Mouse (Mus musculus) ES-E14 (cell line): ENCODE results near the gene Zfp128. TPM values are rescaled to one million over a fixed set of nuclear protein-coding genes. Genes with fewer than 3 reads are reported as not detected.

Experiments used
- DNase-seq: peaks from one replicate; pipeline ENCODE4 v3.0.0-alpha.2; 2013; ENCODE audit warnings: low read depth, low spot score
- H3K27ac ChIP-seq: 2 replicates; pipeline ENCODE4 v1.5.1; 2012; ENCODE audit warnings: low read depth, mild to moderate bottlenecking, low read length, moderate library complexity, mixed read lengths; ENCODE audit not compliant: poor library complexity, insufficient read depth, severe bottlenecking
- H3K36me3 ChIP-seq: 2 replicates; pipeline ENCODE4 v1.6.1; 2012; ENCODE audit warnings: mild to moderate bottlenecking, low read length, moderate library complexity, mixed read lengths; ENCODE audit not compliant: control insufficient read depth, poor library complexity, insufficient read depth, severe bottlenecking
- H3K4me1 ChIP-seq, 2 experiments: fragments of 150-350 bp in 1 of 2; sonication (generic) in 1 of 2; 2 replicates each; pipeline ENCODE4 v1.6.1; 2012; ENCODE audit warnings: low read length in 2 of 2, mild to moderate bottlenecking in 1 of 2, mixed read lengths in 1 of 2; ENCODE audit not compliant: control insufficient read depth in 2 of 2, insufficient read depth in 2 of 2, poor library complexity in 1 of 2
- H3K4me3 ChIP-seq, 2 experiments: fragments of 150-350 bp in 1 of 2; sonication (generic) in 1 of 2; 2 replicates each; pipeline ENCODE4 v1.5.1; 2012; ENCODE audit warnings: low read length in 2 of 2, low read depth in 1 of 2, mild to moderate bottlenecking in 1 of 2, mixed read lengths in 1 of 2; ENCODE audit not compliant: insufficient read depth in 1 of 2, poor library complexity in 1 of 2, severe bottlenecking in 1 of 2
- H3K9ac ChIP-seq: 2 replicates; pipeline ENCODE4 v1.6.1; 2012; ENCODE audit warnings: low read depth, mild to moderate bottlenecking, low read length, mixed read lengths; ENCODE audit not compliant: poor library complexity, insufficient read depth, severe bottlenecking
- H3K9me3 ChIP-seq: fragments of 150-350 bp; sonication (generic); 2 replicates; pipeline ENCODE4 v1.6.1; 2012; ENCODE audit warnings: low read depth, mild to moderate bottlenecking, low read length; ENCODE audit not compliant: control insufficient read depth, insufficient read depth
- CHD2 ChIP-seq: IDR thresholded peaks from 2 replicates; pipeline ENCODE4 v1.6.1; 2014; ENCODE audit warnings: mild to moderate bottlenecking, low read depth, low read length, inconsistent platforms
- HCFC1 ChIP-seq: IDR thresholded peaks from 2 replicates; pipeline ENCODE4 v1.6.1; 2012; ENCODE audit warnings: low read length, inconsistent platforms, borderline replicate concordance; ENCODE audit not compliant: insufficient read depth
- MAFK ChIP-seq: IDR thresholded peaks from 2 replicates; pipeline ENCODE4 v1.6.1; 2014; ENCODE audit warnings: mild to moderate bottlenecking, low read depth, low read length, inconsistent platforms; ENCODE audit not compliant: insufficient read depth
- ZC3H11A ChIP-seq: IDR thresholded peaks from 2 replicates; pipeline ENCODE4 v1.6.1; 2012; ENCODE audit warnings: low read depth, mild to moderate bottlenecking, inconsistent platforms, low read length, borderline replicate concordance
- ZNF384 ChIP-seq: IDR thresholded peaks from 2 replicates; pipeline ENCODE4 v1.6.1; 2012; ENCODE audit warnings: low read depth, low read length, inconsistent platforms
- in situ Hi-C, 2 experiments: fragments of 600-800 bp; cut with MboI; formaldehyde crosslinking; loops; one replicate each; pipeline ENCODE4 v1.15.1; 2025; ENCODE audit warnings: low sequenced_read_pairs in 2 of 2, inconsistent platforms in 1 of 2; ENCODE audit not compliant: unreplicated experiment in 2 of 2
- total RNA-seq: library from RNA; depleted of rRNA; stranded (reverse); fragments of 300-350 nt; gene quantifications from 2 replicates; pipeline ENCODE4 v1.2.3, GENCODE M21; 2012

The Zfp128 gene
- total RNA-seq, 1 experiment, result 1.4 TPM

DNA sequence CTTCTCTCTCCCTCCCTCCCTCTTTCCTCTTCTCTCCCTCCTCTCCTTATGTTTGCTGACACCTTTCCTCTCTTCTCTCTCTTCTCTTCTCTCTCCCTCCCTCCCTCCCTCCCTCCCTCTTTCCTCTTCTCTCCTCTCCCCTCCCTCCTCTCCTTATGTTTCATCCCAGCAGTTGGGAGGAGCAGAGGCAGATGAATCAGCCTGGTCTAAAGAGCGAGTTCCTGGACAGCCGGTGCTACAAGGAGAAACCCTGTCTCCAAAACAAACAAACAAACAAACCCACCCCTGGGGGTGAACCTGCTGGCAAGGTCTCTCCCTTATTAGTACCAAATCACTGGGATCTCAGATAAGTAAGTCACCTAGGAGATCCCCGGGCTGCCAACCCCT is 40.3 kb downstream of the Zfp128 start:
- in situ Hi-C loops, result loop anchor here in 1 of 2 experiments (10.0 kb wide), 1 partner anchor 123 kb away; no protein-coding TSS in a partner anchor
- Histone ChIP-seq H3K9me3 (no peaks in the 10 kb centered on the region), H3K36me3 (peaks cover 35% of the 10 kb centered on the region), H3K4me1 (peaks cover 0 to 2% of the 10 kb centered on the region in 2 experiments; a peak in 1 of 4 replicates), H3K9ac (peak overlapping the region; percentile 99), H3K4me3 (peak overlapping the region; percentile 83 to 91), H3K27ac (peak overlapping the region; percentile 94)
- DNase-seq, result no peak
- TF ChIP-seq ZC3H11A (no peak), HCFC1 (no peak), CHD2 (no peak), MAFK (no peak), ZNF384 (no peak)

- H3K4me3 ChIP-seq, result peak within 1 kb of the TSS; percentile 83 to 91
- H3K4me1 ChIP-seq, result peaks cover 0 to 2% of the 10 kb centered on the region in 2 experiments; a peak in 1 of 4 replicates
- peaks cover 38% of the 10 kb centered on the region for H3K36me3 ChIP-seq
- peak; percentile 98 for DNase-seq
- peak within 1 kb of the TSS; percentile 94 for H3K27ac ChIP-seq
- TF ChIP-seq ZC3H11A (no peak), CHD2 (peak; percentile 83), ZNF384 (no peak), MAFK (no peak), HCFC1 (peak; percentile 83)
- H3K9ac ChIP-seq, result peak within 1 kb of the TSS; percentile 99
- H3K9me3 ChIP-seq, result no peaks in the 10 kb centered on the region
- in situ Hi-C loops, result loop anchor here in 1 of 2 experiments (10.0 kb wide), 1 partner anchor 123 kb away; no protein-coding TSS in a partner anchor
Observed at GRCm38 (mm10) chr7:12921705-12922465, 40.9 kb downstream of the Zfp128 start, which contains the start of gene Rps5. Rps5 (plus strand) TSS chr7:12922290.

DNA sequence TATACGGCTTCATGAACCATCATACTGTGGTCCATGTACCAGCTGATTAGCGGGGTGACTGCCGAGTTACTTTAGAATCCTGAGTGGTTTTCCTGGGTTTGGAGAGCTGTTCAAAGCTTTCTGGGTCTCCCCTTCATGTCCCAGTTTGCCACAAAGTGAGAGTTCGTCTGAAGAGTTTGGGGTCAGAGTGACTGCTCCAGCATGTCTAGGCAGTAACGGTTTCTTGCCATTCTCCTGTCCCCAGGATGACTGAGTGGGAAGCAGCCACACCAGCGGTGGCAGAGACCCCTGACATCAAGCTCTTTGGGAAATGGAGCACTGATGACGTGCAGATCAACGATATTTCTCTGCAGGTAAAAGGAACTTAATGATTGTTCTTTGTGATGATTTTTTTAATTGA is 41.8 kb downstream of the Zfp128 start:
- peak overlapping the region; percentile 57 for H3K27ac ChIP-seq
- DNase-seq, result no peak
- H3K36me3 ChIP-seq, result peaks cover 38% of the 10 kb centered on the region
- peaks cover 0 to 2% of the 10 kb centered on the region in 2 experiments; a peak in 1 of 4 replicates for H3K4me1 ChIP-seq
- no peaks in the 10 kb centered on the region for H3K9me3 ChIP-seq
- no peak for TF ChIP-seq CHD2
- no peak for TF ChIP-seq ZC3H11A
- TF ChIP-seq HCFC1, result no peak
- TF ChIP-seq ZNF384, result no peak
- TF ChIP-seq MAFK, result no peak
- in situ Hi-C loops, result loop anchor here in 1 of 2 experiments (10.0 kb wide), 1 partner anchor 122 kb away; no protein-coding TSS in a partner anchor
- H3K4me3 ChIP-seq, result peak overlapping the region; percentile 81 to 91
- peak overlapping the region; percentile 93 for H3K9ac ChIP-seq

GRCm38 (mm10) chr7:12926316-12926715 is 45.3 kb downstream of the Zfp128 start:
- Histone ChIP-seq H3K27ac (no peak overlapping the region), H3K9me3 (no peaks in the 10 kb centered on the region), H3K4me3 (no peak overlapping the region), H3K9ac (no peak overlapping the region), H3K36me3 (peaks cover 38% of the 10 kb centered on the region), H3K4me1 (peaks cover 0 to 2% of the 10 kb centered on the region in 2 experiments; a peak in 1 of 4 replicates)
- in situ Hi-C loops, result loop anchor here in 1 of 2 experiments (10.0 kb wide), 1 partner anchor 118 kb away; no protein-coding TSS in a partner anchor
- DNase-seq, result no peak
- TF ChIP-seq ZC3H11A (no peak), MAFK (no peak), ZNF384 (no peak), CHD2 (no peak), HCFC1 (no peak)
